Mouse (Mus musculus) midbrain, embryonic 11.5 days (tissue): ENCODE measurements at regions not wholly inside any gene's neighbourhood (a gene's known extent, or its start where the extent isn't known, plus 50 kb on each side); places are given as distances from the start of the nearest gene placed in this dataset. TPM values are rescaled to one million over a fixed set of nuclear protein-coding genes. Genes with fewer than 3 reads are reported as not detected.

Source experiments
- microRNA-seq: library from miRNA; unstranded; fragments of <30 nt; microRNA quantifications from one replicate; pipeline ENCODE4, GENCODE M21; 2017

Small RNA genes in the stretch of these regions (microRNA-seq; reads per million reads assigned to microRNA genes)
- not detected for gene Gm25754
